Mouse (Mus musculus): ENCODE results near the gene Banf2.

The Banf2 gene

GRCm38 (mm10) chr2:144026456-144026855 lies 6.4 kb upstream of the Banf2 start:
- DNase-seq, result no peak

GRCm38 (mm10) chr2:144030791-144031190 lies 2.1 kb upstream of the Banf2 start:
- DNase-seq, result no peak

GRCm38 (mm10) chr2:144044726-144045125 lies 11.9 kb downstream of the Banf2 start:
- no peak for DNase-seq

- DNase-seq, result no peak
These were observed 13.1 kb downstream of the Banf2 start for GRCm38 (mm10) chr2:144045756-144046560.

GRCm38 (mm10) chr2:144046916-144047315 lies 14.1 kb downstream of the Banf2 start:
- DNase-seq, result no peak

GRCm38 (mm10) chr2:144050146-144050680 lies 17.4 kb downstream of the Banf2 start:
- DNase-seq, result no peak

- no peak for DNase-seq
These were observed 18.0 kb downstream of the Banf2 start for GRCm38 (mm10) chr2:144050861-144051260.

- peak; percentile 8 for DNase-seq
These were observed 19.7 kb downstream of the Banf2 start for GRCm38 (mm10) chr2:144052410-144053065.

GRCm38 (mm10) chr2:144057735-144058134 lies 24.9 kb downstream of the Banf2 start:
- no peak for DNase-seq

GRCm38 (mm10) chr2:144061701-144062100 lies 28.8 kb downstream of the Banf2 start:
- no peak for DNase-seq

GRCm38 (mm10) chr2:144065499-144065898 lies 32.6 kb downstream of the Banf2 start:
- DNase-seq, result no peak

- DNase-seq, result no peak
These were observed 36.8 kb downstream of the Banf2 start for GRCm38 (mm10) chr2:144069663-144070062.

- no peak for DNase-seq
These were observed 37.6 kb downstream of the Banf2 start for GRCm38 (mm10) chr2:144070479-144070878.

GRCm38 (mm10) chr2:144072642-144073041 lies 39.8 kb downstream of the Banf2 start:
- no peak for DNase-seq

GRCm38 (mm10) chr2:144074059-144074458 lies 41.2 kb downstream of the Banf2 start:
- no peak for DNase-seq

GRCm38 (mm10) chr2:144076625-144077024 lies 43.8 kb downstream of the Banf2 start:
- DNase-seq, result no peak

- no peak for DNase-seq
These were observed 46.0 kb downstream of the Banf2 start for GRCm38 (mm10) chr2:144078897-144079296.

GRCm38 (mm10) chr2:144086183-144086847 lies 53.5 kb downstream of the Banf2 start:
- DNase-seq, result peak; percentile 76

- DNase-seq, result no peak
These were observed 55.2 kb downstream of the Banf2 start for GRCm38 (mm10) chr2:144087899-144088584.

GRCm38 (mm10) chr2:144092767-144093166 lies 59.9 kb downstream of the Banf2 start:
- DNase-seq, result no peak

- no peak for DNase-seq
These were observed 61.9 kb downstream of the Banf2 start for GRCm38 (mm10) chr2:144094721-144095120.

- no peak for DNase-seq
These were observed 68.7 kb downstream of the Banf2 start for GRCm38 (mm10) chr2:144101463-144101961.

GRCm38 (mm10) chr2:144107374-144107773 lies 74.5 kb downstream of the Banf2 start:
- no peak for DNase-seq

All from kidney, postnatal 14 days (tissue).